10 mouse cellular contexts compared by ENCODE assay signal in genomic region chr2:30487597-30487996, GRCm38 (mm10). TPM values are rescaled to one million over a fixed set of nuclear protein-coding genes. Genes with fewer than 3 reads are reported as not detected.
A peak's percentile ranks its signal among the peaks of the same experiment; 100 is the strongest.
DNase-seq lines count a peak whose midpoint lies in the region; ATAC-seq lines count a peak whose summit lies in the region.
"Had no signal": no experiment of that assay in that cellular context is flagged by ENCODE, and none has a peak within 500 bp of the region (broad histone marks: within the 10 kb centered on the region; RNA-seq: fewer than 3 reads in every experiment).

No protein-coding gene starts in this region.

- H3K4me1 ChIP-seq in midbrain, embryonic 10.5 days: peaks cover 12% of the 10 kb centered on the region
- H3K4me1 ChIP-seq in midbrain, embryonic 16.5 days (ENCODE audit: control insufficient read depth, insufficient read depth, low read length): no peaks in the 10 kb centered on the region
- peaks cover 7% of the 10 kb centered on the region; the same call in 1 of the 2 replicates for H3K4me1 ChIP-seq in heart, embryonic 13.5 days
- no peaks in the 10 kb centered on the region for H3K4me1 ChIP-seq in stomach, embryonic 14.5 days (ENCODE audit: control insufficient read depth, insufficient read depth, low read length)

- no peaks in the 10 kb centered on the region for H3K27me3 ChIP-seq in midbrain, embryonic 10.5 days (ENCODE audit: low read depth, poor library complexity, severe bottlenecking)
- no peaks in the 10 kb centered on the region for H3K27me3 ChIP-seq in midbrain, embryonic 16.5 days (ENCODE audit: control insufficient read depth, insufficient read depth, low read depth, low read length)
- no peaks in the 10 kb centered on the region for H3K27me3 ChIP-seq in heart, embryonic 13.5 days (replicated peaks)
- H3K27me3 ChIP-seq in stomach, embryonic 14.5 days (ENCODE audit: control insufficient read depth, insufficient read depth, low read length): no peaks in the 10 kb centered on the region

- ATAC-seq in midbrain, embryonic 16.5 days: no peak
- no peak for ATAC-seq in heart, embryonic 13.5 days (ENCODE audit: extremely low read depth, insufficient number of reproducible peaks, low FRiP score, low TSS enrichment)
- ATAC-seq in stomach, embryonic 14.5 days (ENCODE audit: insufficient number of reproducible peaks, insufficient read depth, low FRiP score, low read depth): no peak

- no peak overlapping the region for H3K4me3 ChIP-seq in midbrain, embryonic 10.5 days
- no peak overlapping the region for H3K4me3 ChIP-seq in midbrain, embryonic 16.5 days (ENCODE audit: low read depth, low read length)
- no peak overlapping the region for H3K4me3 ChIP-seq in heart, embryonic 13.5 days
- no peak overlapping the region for H3K4me3 ChIP-seq in stomach, embryonic 14.5 days (ENCODE audit: low read depth, low read length)

- DNase-seq in midbrain, embryonic 10.5 days (ENCODE audit: low spot score): no peak
- peak; percentile 82 to 83 for DNase-seq in adrenal gland, postnatal 36 days
- no peak for DNase-seq in layer of hippocampus, postnatal 14 days (ENCODE audit: low spot score in 2 of 2)
- DNase-seq in cerebellum, adult 11 months: no peak
- no peak for DNase-seq in kidney, adult 11 months
- DNase-seq: cerebellum, adult 9-10 months; right cerebral cortex, postnatal 14 days had no signal

- H3K9me3 ChIP-seq in midbrain, embryonic 10.5 days (replicated peaks): no peaks in the 10 kb centered on the region
- H3K9me3 ChIP-seq in midbrain, embryonic 16.5 days (replicated peaks; ENCODE audit: control insufficient read depth, low read length, poor library complexity, severe bottlenecking): no peaks in the 10 kb centered on the region
- H3K9me3 ChIP-seq in heart, embryonic 13.5 days: no peaks in the 10 kb centered on the region
- H3K9me3 ChIP-seq in stomach, embryonic 14.5 days (ENCODE audit: control insufficient read depth, low read depth, low read length): no peaks in the 10 kb centered on the region

- 33% methylated on average over 7 of the region's 7 CpGs for WGBS in midbrain, embryonic 10.5 days
- 27% methylated on average over 7 of the region's 7 CpGs for WGBS in midbrain, embryonic 16.5 days
- whole genome bisulfite sequencing in heart, embryonic 13.5 days: 29% methylated on average over 7 of the region's 7 CpGs
- 35% methylated on average over 7 of the region's 7 CpGs for WGBS in stomach, embryonic 14.5 days

- no peak overlapping the region for H3K4me2 ChIP-seq in midbrain, embryonic 16.5 days (ENCODE audit: low read length)
- H3K4me2 ChIP-seq in heart, embryonic 13.5 days: no peak overlapping the region
- H3K4me2 ChIP-seq in stomach, embryonic 14.5 days (replicated peaks; ENCODE audit: low read depth, low read length): no peak overlapping the region

- H3K27ac ChIP-seq in midbrain, embryonic 10.5 days (replicated peaks): peak overlapping the region; percentile 46
- no peak overlapping the region for H3K27ac ChIP-seq in midbrain, embryonic 16.5 days (ENCODE audit: low read length)
- H3K27ac ChIP-seq in heart, embryonic 13.5 days (replicated peaks): no peak overlapping the region
- peak overlapping the region; percentile 39; the same call in 1 of the 2 replicates for H3K27ac ChIP-seq in stomach, embryonic 14.5 days (ENCODE audit: low read length)

- H3K36me3 ChIP-seq in midbrain, embryonic 10.5 days: no peaks in the 10 kb centered on the region
- H3K36me3 ChIP-seq in midbrain, embryonic 16.5 days (ENCODE audit: control insufficient read depth, insufficient read depth, low read length): no peaks in the 10 kb centered on the region
- no peaks in the 10 kb centered on the region for H3K36me3 ChIP-seq in heart, embryonic 13.5 days
- no peaks in the 10 kb centered on the region for H3K36me3 ChIP-seq in stomach, embryonic 14.5 days (ENCODE audit: control insufficient read depth, insufficient read depth, low read length)

- H3K9ac ChIP-seq in midbrain, embryonic 16.5 days (ENCODE audit: low read depth, low read length): no peak overlapping the region
- H3K9ac ChIP-seq in heart, embryonic 13.5 days: 0 out of 2 replicates have a peak overlapping the region, but pooled peaks have one; percentile 40
- no peak overlapping the region for H3K9ac ChIP-seq in stomach, embryonic 14.5 days (replicated peaks; ENCODE audit: low read depth, low read length)

RNA-seq across cellular contexts. Expression of gene Ier5l, which starts 13.6 kb away (rescaled TPM):
- polyA plus RNA-seq in midbrain, embryonic 10.5 days (2016; fragmentation: Nextera tagmentation; extraction: Ambion mirVana): 2.0 and 2.3 TPM in 2 replicates
- 2.0 TPM in 2 replicates for polyA plus RNA-seq in midbrain, embryonic 16.5 days (2015; fragmentation: Nextera tagmentation; extraction: Ambion mirVana)
- total RNA-seq in adrenal gland, postnatal 36 days (2021): 1 to 10 TPM; 3.3 to 4.5 TPM
- polyA plus RNA-seq in heart, embryonic 13.5 days (2015; fragmentation: Nextera tagmentation; extraction: Ambion mirVana): 0.96 and 1.0 TPM in 2 replicates
- 2.8 and 3.1 TPM in 2 replicates for polyA plus RNA-seq in stomach, embryonic 14.5 days (2014; fragmentation: Nextera tagmentation; extraction: Ambion mirVana)
- total RNA-seq in layer of hippocampus, postnatal 14 days (2021): 1 to 10 TPM; 8.5 to 9.4 TPM

Comparison
In these comparisons a context has a peak if more than half of its experiments do, and no peak if none do; other contexts are left out.
1. H3K27ac ChIP-seq: peak in midbrain, embryonic 10.5 days (single experiment) and stomach, embryonic 14.5 days (single experiment); none in midbrain, embryonic 16.5 days (single experiment) and heart, embryonic 13.5 days (single experiment).
2. DNase-seq: peak in adrenal gland, postnatal 36 days (2 of 2); none in midbrain, embryonic 10.5 days (single experiment), layer of hippocampus, postnatal 14 days (0 of 2), cerebellum, adult 11 months (single experiment) and kidney, adult 11 months (single experiment).